Mouse (Mus musculus): Measurements from ENCODE around the gene Kiss1r.

Gene Kiss1r

DNA sequence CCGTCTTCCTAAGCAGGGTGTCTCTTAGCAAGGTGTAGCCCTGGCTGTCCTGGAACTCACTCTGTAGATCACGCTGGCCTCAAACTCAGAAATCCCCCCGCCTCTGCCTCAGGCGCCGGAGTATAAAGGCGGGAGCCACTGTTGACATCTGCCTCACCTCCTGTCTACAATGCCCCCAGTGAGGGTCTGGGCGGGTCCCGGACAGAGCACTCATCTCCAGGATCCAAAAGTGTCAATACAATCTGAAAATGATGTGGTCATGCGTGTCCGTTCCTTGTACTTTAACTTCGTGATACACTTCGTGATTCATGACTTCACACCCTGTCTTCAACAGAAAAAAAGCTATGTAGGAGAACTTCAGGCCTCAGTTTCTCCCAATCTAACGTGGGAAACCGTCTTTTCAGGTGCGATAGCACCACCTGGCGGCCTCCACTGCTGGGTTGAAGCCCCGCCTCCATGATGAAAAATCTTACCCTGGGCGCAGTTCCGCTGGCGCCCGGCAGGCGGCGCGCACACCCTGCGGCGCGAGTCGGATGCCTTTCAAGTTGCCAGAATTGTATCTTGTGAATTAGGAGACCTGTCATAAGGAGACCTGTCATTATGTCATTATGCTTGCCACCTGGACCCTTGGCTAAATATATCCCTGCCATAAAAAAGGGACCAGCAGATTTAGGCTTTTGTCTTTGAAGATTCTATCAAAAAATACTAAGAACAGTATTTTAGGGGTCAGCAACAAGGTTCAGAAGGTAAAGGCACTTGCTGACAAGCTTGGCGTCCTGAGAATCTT, 8.4 kb downstream of the Kiss1r start:
- peak; percentile 79 for DNase-seq (ENCODE audit: low read depth)

DNA sequence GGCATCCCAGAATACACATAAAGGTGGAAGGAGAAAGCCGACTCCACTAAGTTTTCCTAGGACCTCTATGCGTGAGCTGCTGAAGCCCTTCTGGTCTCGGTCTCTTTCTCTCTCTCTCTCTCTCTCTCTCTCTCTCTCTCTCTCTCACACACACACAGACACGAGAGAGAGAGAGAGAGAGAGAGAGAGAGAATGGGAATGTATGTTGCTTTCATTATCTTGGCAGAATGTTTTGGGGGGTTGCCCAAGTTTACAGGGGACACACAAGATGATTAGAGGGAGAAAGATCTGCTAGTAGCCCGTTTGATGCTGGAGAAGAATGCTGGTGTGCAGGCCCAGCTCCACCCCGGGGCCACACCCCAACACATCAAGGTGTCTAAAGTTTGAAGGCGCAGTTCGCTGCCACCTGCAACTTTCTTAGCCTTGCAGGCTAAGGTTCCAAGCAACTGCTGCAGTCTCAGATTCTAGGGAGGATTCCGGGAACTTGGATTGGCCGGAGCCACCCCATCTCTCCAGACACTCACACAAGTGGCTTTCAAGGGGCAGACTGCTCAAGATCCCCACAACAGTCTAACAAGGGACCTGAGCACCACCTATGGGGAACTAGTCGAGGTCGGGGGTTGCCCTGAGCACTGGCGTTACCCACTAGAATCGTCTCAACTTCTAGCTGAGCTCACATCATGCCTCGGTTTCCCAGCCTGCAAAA, 9.2 kb downstream of the Kiss1r start:
- DNase-seq (ENCODE audit: low read depth), result no peak

DNA sequence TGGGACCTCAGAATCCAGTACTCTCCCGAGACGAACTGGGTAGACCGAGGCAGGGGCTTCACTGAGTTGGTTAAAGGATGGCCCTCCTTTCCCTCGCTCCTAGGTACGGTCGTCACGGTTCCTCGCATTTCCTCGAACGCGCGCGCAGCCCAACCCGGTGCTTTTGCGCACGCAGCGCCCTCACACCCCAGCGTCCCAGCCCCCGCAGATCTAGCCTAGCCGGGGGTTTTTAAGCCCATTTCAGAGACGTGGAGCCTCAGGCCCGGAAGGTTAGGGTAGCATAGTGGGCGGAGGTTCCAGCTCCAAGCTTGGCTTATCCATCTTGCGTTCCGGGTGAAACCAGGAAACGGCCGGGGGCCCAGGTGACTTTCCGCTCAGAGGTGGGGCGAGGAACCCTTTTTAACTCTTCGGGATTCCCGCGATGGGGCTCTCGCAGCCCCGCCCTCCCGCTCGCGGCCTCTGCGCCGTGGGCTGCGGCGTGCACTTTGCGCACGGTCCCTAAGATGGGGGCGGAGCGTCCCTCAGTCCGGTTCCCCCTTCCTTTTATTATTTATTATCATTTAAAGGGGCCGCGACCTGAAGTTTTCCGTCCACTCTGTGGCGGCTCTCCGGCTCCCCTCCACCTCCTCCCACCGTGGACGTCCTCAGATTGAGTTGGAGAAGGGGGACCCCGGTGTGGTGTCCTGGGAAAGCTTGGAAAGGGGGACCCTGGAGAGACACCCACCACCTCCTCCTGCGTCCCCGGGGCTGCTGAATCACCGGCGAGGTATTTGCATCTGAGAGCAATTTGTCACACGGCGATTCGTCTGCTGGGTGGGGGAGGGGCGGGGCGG, 9.9 kb downstream of the Kiss1r start, which contains the start of gene Arid3a:
Gene Arid3a (plus strand): TSS at position 553 of the 833 bp plus-strand sequence.
- DNase-seq (ENCODE audit: low read depth), result peak; percentile 84

- DNase-seq (ENCODE audit: low read depth), result no peak
Observed at GRCm38 (mm10) chr10:79927324-79928029, 10.7 kb downstream of the Kiss1r start.

GRCm38 (mm10) chr10:79928030-79928694, 11.4 kb downstream of the Kiss1r start:
- no peak for DNase-seq (ENCODE audit: low read depth)

DNA sequence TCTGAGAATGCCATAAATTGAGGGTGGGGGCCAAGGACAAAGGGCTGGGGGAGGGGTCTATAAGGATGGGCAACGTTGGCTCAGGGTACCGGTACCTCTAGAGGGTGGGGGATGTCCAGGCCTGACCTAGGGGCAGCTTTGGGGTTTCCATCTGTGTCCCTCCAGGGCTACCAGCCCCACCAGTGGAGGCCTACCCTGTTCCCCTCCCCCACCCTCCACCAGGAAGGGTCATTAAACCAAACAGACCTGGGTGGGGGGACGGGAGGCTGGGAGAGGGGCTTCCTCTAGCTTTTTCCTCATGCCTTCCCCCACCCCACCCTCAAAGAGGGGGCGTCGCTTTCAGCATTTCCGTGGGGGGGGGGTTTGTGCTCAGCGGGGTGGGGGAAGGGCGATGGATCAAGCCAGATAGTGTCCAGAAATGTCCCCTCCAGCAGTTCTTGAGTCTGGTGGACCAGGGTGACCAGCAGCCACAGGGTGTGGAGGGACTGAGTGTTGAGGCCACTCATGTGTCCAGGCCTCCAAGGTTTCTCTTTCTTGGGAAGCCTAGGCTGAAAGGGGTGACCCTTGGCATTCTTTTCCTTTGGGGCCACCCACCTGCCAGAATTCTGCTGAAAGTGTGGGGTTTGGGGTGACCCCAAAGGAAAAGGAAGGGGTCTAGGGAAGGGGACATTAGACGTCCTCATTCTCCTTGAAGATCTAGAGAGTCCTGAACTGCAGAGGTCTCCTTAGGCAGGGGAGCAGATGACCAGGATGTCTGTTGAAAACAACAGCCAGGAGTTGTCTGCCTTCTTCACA, 12.3 kb downstream of the Kiss1r start:
- no peak for DNase-seq (ENCODE audit: low read depth)

DNA sequence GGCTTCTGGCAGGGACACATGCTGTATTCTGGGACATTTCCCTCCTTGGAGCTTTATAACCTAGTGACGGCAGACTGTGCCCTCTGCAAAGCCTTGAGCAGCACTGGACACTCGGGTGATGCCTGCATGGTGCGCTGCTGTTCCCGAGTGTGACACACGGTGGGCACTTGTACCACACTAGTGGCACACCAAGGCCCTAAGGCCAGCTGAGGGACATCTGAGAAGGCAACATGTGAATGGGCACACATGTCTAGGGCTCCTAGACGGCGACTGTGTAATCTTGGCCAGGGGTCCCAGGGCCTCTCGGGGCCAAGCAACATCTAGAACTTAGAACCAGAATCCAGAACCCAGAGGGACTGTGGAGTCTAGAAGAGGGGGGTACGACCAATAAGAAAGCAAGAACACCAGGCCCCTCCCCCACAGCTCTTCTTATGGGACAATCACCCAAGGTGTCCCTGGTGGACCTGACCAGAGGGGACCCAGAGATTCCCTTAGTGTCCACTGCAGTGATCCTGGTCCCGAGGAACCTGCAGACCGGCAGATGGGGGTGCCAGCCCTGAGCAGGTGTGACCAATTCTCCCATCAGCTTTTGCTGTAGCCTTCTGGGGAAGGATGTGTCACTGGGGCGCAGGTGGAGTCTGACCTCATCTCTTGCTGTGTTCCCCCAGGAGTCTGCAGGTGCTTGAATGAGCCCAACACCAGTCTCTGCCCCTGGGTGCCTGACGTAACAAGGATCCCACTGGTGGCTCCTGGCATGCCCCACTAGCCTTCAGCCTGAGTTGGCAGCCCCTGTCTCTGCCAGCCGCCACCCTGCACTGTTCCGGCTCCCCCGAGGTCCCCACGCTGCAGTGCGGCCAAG, 13.4 kb downstream of the Kiss1r start:
- no peak for DNase-seq (ENCODE audit: low read depth)

GRCm38 (mm10) chr10:79930826-79931186, 14.0 kb downstream of the Kiss1r start:
- no peak for DNase-seq (ENCODE audit: low read depth)

GRCm38 (mm10) chr10:79931797-79932196, 15.0 kb downstream of the Kiss1r start:
- DNase-seq (ENCODE audit: low read depth), result no peak

DNA sequence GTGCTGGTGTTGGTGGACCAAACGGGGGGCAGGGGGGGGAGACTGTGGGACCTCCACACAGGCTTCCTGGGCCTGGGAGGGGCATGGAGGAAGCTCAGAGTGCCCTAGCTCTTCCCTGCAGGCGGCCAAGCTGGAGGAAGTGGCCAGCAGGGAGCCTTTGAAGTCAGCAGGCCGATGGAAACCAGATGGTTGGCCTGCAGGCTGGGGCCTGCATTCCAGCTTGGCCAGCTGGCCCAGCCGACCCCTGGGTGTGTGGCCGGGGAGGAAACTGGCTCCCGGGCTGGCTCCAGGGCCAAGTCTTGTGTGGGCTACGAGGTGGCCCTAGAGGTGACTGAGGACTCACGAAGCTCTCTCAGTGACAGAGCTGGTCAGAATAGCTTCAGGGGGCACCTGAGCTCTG, 16.0 kb downstream of the Kiss1r start:
- DNase-seq (ENCODE audit: low read depth), result no peak

DNA sequence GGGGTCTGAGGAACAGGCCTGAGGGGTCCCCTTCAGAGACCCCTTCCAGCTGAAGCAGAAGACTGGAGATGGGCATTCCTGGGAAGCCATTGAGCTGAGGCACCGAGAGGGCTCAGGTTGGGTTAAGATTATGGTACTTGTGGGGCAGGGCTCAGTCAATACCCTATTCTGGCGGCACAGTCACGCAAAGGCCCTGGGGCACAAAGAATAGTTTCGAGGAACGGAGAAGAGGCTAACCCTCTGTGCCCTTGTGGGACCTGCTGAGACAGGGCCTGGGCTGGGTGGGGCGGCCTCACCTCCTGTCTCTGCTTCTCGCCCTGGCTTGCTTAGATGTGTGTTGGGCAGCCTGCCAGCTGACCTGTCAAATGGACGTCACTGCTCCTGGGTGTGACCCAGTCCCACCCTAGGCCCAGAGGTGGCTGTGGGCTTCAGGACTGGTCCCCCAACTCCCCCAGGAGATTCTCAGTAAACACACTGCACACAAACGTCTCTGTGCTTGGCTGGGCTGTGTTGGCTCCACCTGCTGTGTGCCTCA, 16.4 kb downstream of the Kiss1r start:
- DNase-seq (ENCODE audit: low read depth), result no peak

DNA sequence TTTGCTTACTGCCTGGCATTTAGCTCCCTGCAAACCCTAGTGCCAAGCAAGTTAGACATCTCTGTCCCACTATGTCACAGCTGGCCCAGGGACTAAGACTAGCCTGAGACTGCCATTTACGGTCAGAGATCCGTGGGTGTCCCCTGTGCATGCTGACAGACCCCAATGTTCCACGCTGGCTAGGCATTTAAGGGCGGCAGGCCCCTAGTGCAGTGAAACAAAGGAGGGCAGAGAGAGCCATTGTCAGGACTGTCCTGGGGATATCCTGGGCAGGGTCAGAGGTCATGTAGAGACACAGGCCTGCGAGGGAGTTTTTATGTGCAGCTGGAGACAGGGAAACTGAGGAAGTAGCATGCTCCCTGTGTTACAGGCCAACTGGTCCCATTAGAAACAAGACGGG, 17.1 kb downstream of the Kiss1r start:
- no peak for DNase-seq (ENCODE audit: low read depth)

DNA sequence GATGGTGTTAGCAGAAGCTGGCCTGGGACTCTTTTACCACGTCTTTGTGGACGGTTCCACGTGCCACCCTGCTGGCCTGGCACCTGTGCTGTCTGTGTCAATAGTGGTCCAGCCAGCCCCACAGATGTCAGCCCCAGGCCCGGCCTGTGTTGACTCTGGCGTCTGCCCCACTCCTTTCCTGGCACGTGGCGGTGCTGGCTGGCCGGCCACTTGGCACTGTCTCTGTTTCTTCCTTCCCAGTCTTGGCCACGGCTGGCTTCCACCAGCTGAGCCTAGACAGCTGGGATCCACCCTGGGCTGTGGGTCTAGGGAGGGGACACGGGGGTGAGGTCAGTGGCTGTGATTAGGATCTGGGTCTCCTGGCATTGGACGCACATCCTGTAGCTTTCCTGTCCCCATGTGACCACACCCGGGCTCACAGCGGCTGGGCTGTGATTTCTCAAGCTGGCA, 17.5 kb downstream of the Kiss1r start:
- DNase-seq (ENCODE audit: low read depth), result no peak

- no peak for DNase-seq (ENCODE audit: low read depth)
Observed at GRCm38 (mm10) chr10:79934794-79935569, 18.2 kb downstream of the Kiss1r start.

GRCm38 (mm10) chr10:79936284-79936910, 19.6 kb downstream of the Kiss1r start:
- DNase-seq (ENCODE audit: low read depth), result no peak

- no peak for DNase-seq (ENCODE audit: low read depth)
Observed at GRCm38 (mm10) chr10:79936911-79937441, 20.2 kb downstream of the Kiss1r start.

- DNase-seq (ENCODE audit: low read depth), result no peak
Observed at GRCm38 (mm10) chr10:79937775-79938526, 21.2 kb downstream of the Kiss1r start.
